Mouse (Mus musculus) spleen, postnatal 10 days (tissue): ENCODE data around the gene 2310007B03Rik.

Source experiments
- DNase-seq, 2 experiments: peaks; one replicate each; pipeline ENCODE4 v3.0.0; 2021 to 2022; ENCODE audit warnings: low spot score in 2 of 2

2310007B03Rik gene

GRCm38 (mm10) chr1:93101571-93102061 lies 59.1 kb downstream of the 2310007B03Rik start, which contains the start of gene Kif1a:
Gene Kif1a (minus strand): TSS chr1:93101951.
- no peak for DNase-seq
